Mouse (Mus musculus) v-Abl transformed pro-B cells (cell line): Measurements from ENCODE around the gene Cacna2d4.

ENCODE experiments used
- in situ Hi-C, 2 experiments: fragments of 400-800 bp; cut with MboI; formaldehyde crosslinking; loops; one replicate each; pipeline ENCODE4 v1.15.1; 2025; ENCODE audit not compliant: unreplicated experiment in 2 of 2

The Cacna2d4 gene

DNA sequence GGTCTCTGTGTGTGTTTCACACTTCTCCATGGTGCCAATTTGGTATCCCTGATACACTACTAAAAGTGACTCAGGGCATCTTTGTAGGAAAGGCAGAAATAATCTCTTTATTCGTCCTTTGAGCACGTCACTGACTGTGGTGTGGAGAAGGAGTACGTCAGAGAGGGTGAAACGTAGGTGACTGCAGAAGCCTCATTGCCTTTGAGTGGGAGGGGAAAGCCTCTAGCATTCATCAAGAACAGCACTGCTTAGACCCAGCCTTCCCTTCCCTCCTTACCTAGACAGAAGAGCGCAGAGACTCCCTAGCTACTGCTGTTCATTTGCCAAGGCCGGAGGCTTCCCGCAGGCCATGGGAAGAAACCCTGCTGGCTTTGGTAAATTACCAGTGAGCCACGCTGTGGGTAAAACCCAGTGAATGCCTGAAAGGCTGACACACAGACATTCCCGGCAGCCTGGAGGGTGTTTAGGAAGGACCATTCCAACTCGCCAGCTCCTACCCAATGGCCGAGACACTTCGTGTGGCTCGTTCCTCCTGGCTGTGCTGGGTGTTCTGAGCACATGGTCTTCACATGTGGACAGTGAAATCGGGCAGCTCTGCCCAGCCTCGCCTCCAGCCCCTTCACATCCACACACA is 17.0 kb upstream of the Cacna2d4 start:
- in situ Hi-C loops = loop anchor here in 1 of 2 experiments (25.0 kb wide), 1 partner anchor 768 kb away; no protein-coding TSS in a partner anchor

DNA sequence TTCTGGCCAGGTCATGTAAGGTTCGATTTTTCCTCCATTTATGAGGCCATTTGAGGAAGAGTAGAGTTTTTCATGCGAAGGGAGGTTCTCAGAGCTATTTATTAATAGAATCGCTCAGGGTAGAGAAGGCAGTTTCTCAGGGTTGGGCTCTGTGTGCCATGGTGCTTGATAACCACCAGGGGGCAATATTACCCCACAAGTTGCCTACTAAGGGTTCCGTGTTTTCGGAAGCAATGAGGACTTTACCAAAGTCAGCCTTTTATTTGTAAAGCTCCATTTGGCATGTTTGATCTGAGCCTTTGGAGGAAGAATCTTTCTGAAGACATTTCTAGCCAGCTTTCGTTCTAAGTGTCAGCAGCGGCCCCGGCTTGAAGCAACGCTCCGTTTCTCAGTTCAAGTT is 16.0 kb upstream of the Cacna2d4 start:
- in situ Hi-C loops = loop anchor here (5.0 to 25.0 kb wide), 4 partner anchors 127 to 985 kb away; no protein-coding TSS in a partner anchor

- in situ Hi-C loops = loop anchor here (5.0 to 25.0 kb wide), 6 partner anchors 123 to 1038 kb away; no protein-coding TSS in a partner anchor
Observed at GRCm38 (mm10) chr6:119224451-119225195, 11.7 kb upstream of the Cacna2d4 start.

GRCm38 (mm10) chr6:119225226-119225625 is 11.1 kb upstream of the Cacna2d4 start:
- in situ Hi-C loops = loop anchor here (10.0 to 25.0 kb wide), 3 partner anchors 980 to 1037 kb away; no protein-coding TSS in a partner anchor

DNA sequence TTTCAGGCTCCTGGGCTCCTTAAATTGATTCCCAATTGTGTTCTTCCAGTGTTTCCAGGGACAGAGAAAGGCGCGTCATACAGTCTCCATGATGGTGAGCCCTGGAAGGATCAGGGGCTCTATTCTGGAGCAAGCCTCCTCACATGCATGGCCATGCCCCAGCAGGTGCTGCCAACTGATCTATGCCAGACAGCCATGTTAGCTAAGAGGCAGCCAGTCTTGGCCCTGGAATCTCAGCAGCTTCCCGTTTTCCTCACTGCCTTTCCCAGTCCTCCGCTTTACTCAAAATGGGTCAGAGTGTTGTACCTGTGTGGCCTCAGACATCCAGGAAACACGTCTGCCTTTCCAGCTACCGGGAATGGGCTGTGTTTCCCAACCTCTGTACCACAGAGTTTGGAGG is 10.6 kb upstream of the Cacna2d4 start:
- in situ Hi-C loops = loop anchor here (10.0 to 25.0 kb wide), 3 partner anchors 979 to 1037 kb away; no protein-coding TSS in a partner anchor

GRCm38 (mm10) chr6:119227001-119227400 is 9.3 kb upstream of the Cacna2d4 start:
- in situ Hi-C loops = loop anchor here (10.0 to 25.0 kb wide), 3 partner anchors 978 to 1035 kb away; no protein-coding TSS in a partner anchor

DNA sequence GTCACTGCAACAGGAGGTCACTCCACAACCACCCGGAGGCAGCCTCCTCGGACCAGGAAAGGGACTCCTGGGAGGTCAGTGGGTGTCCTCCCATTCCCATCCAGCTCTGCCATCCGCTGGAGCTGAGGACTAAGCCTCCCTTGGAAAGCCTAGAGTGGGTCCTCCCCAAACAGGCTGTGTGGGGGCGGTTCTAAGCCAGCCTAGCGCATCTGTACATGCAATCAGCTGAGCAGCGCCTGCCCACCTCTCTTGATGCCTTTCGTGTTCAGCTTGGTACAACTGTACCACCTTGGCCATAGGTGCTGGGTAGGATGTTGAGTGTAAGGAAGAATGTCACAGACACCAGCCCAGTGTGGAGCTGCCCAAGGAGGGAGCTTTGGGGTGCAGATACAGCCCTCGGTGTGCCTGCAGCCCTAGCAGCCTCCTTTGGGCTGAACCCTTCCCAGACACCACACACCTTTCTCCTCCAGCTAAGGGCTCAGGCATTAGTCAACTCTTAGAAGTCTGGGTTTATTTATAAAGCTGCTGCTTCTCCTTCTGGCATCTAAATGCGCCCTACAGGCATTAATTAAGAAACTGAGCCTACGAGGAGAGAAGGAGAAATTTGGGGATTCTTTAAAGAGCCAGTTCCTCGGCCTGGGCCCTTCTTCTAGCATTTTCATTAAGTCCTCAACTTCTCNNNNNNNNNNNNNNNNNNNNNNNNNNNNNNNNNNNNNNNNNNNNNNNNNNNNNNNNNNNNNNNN is 7.3 kb upstream of the Cacna2d4 start:
- in situ Hi-C loops = loop anchor here (10.0 to 25.0 kb wide), 3 partner anchors 976 to 1033 kb away; no protein-coding TSS in a partner anchor

DNA sequence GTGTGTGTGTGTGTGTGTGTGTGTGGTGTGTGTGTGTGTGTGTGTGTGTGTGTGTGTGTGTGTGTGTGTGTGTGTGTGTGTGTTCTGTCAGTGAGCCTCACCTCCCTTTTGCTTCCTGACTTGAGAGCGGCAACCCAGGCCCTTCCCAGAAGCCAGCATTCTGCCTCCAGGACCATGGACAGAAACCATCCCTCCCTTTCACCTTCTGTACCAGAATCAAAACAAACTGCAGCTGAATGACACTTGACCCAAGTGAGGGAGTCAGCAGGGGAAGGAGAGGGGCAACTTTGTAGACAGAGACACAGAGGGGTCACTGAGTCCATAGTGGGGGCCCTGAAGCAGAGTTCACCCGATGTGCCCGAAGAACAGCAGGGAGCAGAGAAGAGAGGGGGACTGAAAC is 3.3 kb upstream of the Cacna2d4 start:
- in situ Hi-C loops = loop anchor here (25.0 kb wide), 2 partner anchors 979 to 1029 kb away; no protein-coding TSS in a partner anchor

DNA sequence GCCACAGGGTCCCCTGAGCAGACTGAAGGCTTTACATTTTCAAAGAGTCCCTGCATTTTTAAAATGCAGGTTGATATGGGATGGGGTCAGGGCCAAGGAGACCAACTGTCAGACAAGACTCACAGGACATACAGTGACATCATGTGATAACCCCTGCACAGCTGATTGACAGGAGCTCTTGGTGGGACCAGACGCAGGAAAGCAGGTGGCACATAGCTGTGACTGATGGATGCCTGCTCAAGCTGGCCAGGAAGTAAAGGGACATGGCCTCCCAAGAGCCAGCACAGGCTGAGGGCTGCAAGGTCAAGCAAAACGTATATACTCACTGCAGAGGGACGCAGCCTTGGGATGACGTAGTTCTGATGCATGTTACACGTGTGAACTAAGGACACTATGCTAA is 885 bp upstream of the Cacna2d4 start:
- in situ Hi-C loops = loop anchor here (25.0 kb wide), 2 partner anchors 977 to 1027 kb away; no protein-coding TSS in a partner anchor

DNA sequence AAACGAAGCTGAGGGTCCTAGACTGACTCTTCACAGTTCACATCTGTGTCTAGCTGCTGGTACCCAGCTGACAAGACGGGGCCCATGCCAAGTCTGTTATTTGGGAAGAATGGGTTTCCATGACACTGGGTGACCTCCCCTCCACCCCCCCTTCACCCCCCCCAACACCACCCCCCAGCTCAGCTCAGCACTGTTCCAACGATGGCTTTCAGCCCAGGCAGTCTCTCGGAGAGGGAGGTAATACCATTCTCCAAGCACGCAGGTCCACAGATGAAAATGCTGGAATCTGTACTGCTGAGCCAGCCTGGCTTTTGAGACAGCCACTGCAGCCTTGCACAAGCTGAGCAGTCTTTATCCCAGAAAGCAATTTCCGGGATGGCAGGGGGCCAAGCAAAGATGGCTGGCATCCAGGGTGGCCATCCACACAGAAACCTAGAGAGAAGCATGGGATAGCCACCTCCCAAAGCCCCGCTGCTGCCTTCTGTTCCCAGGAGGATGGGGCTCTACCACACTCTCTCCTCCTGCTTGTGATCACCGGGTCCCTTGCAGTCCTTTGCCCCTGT is 1.2 kb downstream of the Cacna2d4 start:
- in situ Hi-C loops = loop anchor here (25.0 kb wide), 2 partner anchors 975 to 1025 kb away; no protein-coding TSS in a partner anchor

DNA sequence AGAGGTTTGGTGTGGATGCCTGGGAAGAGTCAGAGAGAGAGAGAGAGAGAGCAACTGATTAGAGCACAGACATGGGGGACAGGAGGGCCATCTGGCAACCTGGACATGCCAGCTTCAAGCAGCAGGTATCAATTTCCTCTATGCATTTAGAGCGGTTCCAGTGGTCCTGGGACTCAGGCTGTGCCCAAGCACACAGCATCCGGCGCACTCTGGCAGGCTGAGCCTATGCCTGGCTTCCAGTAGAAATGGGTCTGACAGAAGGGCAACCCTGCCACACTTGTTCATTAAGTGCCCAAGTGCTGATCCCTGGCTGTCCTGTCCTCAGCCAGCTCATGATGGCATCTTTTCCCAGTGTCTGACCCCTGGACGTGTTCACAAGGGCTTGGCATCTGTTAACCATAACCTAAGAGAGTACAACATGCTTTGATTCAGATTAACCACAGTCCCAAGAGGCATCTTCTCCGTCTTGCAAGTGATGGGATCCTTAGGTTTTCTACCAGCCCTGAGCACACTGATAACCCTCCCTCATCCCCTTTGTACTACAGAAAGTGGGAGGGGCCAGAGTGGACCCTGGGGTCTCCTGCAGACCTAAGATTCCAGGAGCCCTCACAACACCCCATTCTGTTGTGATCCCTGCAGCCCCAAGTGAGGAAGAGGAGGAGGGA is 3.1 kb downstream of the Cacna2d4 start:
- in situ Hi-C loops = loop anchor here (25.0 kb wide), 2 partner anchors 973 to 1023 kb away; no protein-coding TSS in a partner anchor

DNA sequence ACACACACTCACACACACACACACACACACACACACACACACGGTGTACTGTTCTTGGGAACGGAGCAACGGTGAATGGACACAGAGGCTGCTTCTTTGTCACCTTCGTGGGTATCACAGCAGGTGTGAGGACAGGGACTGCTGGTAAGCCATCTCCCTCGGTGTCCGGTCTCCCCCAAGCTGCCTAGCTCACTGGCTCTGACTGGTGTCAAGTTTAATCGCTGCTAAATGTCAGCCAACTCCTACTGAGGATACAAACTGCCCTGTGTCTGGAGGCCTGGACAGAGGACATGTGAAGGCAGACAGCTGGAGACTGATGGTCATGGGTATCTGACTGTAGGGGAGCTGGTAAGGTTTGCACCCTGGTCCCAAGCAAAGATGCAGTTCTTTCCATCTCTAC is 3.9 kb downstream of the Cacna2d4 start:
- in situ Hi-C loops = loop anchor here (25.0 kb wide), 2 partner anchors 972 to 1022 kb away; no protein-coding TSS in a partner anchor

- in situ Hi-C loops = loop anchor here (25.0 kb wide), 2 partner anchors 971 to 1021 kb away; no protein-coding TSS in a partner anchor
Observed at GRCm38 (mm10) chr6:119240871-119241705, 4.8 kb downstream of the Cacna2d4 start.

DNA sequence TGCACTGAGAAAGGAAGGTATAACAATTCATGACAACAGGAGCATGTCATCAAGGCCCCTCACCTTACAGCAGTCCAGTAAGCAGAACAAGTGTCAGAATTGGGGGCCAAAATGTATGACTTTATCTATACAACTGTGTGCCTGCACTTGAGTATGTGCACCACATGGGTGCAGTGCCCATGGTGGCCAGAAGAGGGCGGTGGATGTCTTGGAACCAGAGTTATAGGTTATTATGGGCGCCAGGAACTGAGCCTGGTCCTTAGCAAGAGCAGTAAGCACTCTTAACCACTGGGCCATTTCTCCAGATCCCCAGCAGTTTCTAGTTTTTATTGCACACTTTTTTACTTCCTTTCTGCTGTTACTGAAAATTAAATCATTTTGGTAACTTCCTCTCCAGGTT is 9.8 kb downstream of the Cacna2d4 start:
- in situ Hi-C loops = loop anchor here (25.0 kb wide), 2 partner anchors 966 to 1016 kb away; no protein-coding TSS in a partner anchor

DNA sequence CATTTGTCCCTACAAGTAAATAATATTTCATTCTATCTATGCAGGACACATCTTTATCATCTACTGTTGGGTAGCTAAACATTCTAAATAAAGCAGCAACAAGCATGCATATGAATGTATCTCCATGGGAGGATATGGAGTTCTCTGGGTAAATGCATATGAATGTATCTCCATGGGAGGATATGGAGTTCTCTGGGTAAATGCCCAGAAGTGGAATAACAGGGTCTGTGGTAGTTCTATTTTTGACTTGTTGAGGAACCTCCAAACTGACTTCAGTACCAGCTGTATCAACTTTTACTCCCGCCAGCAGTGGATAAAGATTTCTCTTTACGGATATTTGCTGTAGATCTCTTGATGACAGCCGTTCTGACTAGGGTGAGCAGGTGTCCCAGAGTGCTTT is 12.3 kb downstream of the Cacna2d4 start:
- in situ Hi-C loops = loop anchor here (25.0 kb wide), 2 partner anchors 964 to 1014 kb away; no protein-coding TSS in a partner anchor

- in situ Hi-C loops = loop anchor here (25.0 kb wide), 2 partner anchors 963 to 1013 kb away; no protein-coding TSS in a partner anchor
Observed at GRCm38 (mm10) chr6:119249726-119250125, 13.4 kb downstream of the Cacna2d4 start.

- in situ Hi-C loops = no loop called here
Observed at GRCm38 (mm10) chr6:119251704-119252103, 15.4 kb downstream of the Cacna2d4 start.

DNA sequence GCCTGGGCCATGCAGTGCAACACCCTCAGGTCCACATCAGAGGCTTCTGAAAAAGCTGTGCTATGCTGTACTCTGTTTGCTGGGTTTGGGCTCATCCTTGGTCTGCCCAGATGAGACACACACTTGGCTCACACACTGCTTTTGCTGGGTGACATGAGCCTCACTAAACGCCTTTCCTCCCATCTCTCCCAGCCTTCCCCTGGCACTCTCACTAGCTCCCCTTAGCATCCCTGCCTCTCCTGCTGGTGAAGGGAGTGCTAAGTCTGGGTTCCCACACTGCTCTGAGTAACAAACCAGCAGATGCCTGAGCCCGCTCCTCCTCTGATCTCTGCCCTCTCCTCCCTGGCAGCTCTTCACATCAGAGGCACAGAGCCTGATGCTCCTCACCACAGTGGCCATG is 40.4 kb downstream of the Cacna2d4 start:
- in situ Hi-C loops = no loop called here
